Mouse (Mus musculus) left cerebral cortex, postnatal 25 days (tissue): ENCODE measurements around the gene Smap2. TPM values are rescaled to one million over a fixed set of nuclear protein-coding genes. Genes with fewer than 3 reads are reported as not detected.
A peak's percentile ranks its signal among the peaks of the same experiment; 100 is the strongest.

Experiments
- DNase-seq, 2 experiments: peaks; one replicate each; pipeline ENCODE4 v3.0.0; 2022; ENCODE audit warnings: low spot score in 2 of 2, mixed read lengths in 1 of 2
- intact Hi-C: fragments of 180-260 bp; cut with DNase I; formaldehyde crosslinking; loops from one replicate; pipeline ENCODE4 v1.15.1; 2025
- total RNA-seq, 2 experiments: library from RNA; stranded (reverse); gene quantifications; 2 replicates each; pipeline ENCODE4 v1.2.3; 2021

The Smap2 gene
- total RNA-seq, 2 experiments from 2014 or later, result 188 to 194 TPM

- no peak for DNase-seq
- intact Hi-C loops, result loop anchor here (10.0 kb wide), 1 partner anchor 211 kb away; no protein-coding TSS in a partner anchor
Observed at GRCm38 (mm10) chr4:121023941-121024340, 6.9 kb upstream of the Smap2 start.

- intact Hi-C loops, result loop anchor here (10.0 kb wide), 1 partner anchor 211 kb away; no protein-coding TSS in a partner anchor
- no peak for DNase-seq
Observed at GRCm38 (mm10) chr4:121023464-121023863, 6.4 kb upstream of the Smap2 start.

GRCm38 (mm10) chr4:121021911-121022310 is 4.9 kb upstream of the Smap2 start:
- intact Hi-C loops, result loop anchor here (10.0 kb wide), 1 partner anchor 213 kb away; no protein-coding TSS in a partner anchor
- DNase-seq, result no peak

- intact Hi-C loops, result loop anchor here (10.0 kb wide), 1 partner anchor 215 kb away; no protein-coding TSS in a partner anchor
- peak in 1 of 2 experiments; percentile 85 for DNase-seq
Observed at GRCm38 (mm10) chr4:121020040-121020790, 3.2 kb upstream of the Smap2 start.

GRCm38 (mm10) chr4:121018250-121018649 is 1.2 kb upstream of the Smap2 start:
- no peak for DNase-seq
- intact Hi-C loops, result no loop called here

- intact Hi-C loops, result no loop called here
- DNase-seq, result peak; percentile 52 to 67
Observed at GRCm38 (mm10) chr4:121016021-121016898, 787 bp downstream of the Smap2 start.

GRCm38 (mm10) chr4:121015268-121015659 is 1.8 kb downstream of the Smap2 start:
- intact Hi-C loops, result no loop called here
- DNase-seq, result no peak

- intact Hi-C loops, result no loop called here
- DNase-seq, result no peak
Observed at GRCm38 (mm10) chr4:121014594-121015267, 2.3 kb downstream of the Smap2 start.

- intact Hi-C loops, result no loop called here
- no peak for DNase-seq
Observed at GRCm38 (mm10) chr4:121010770-121011549, 6.1 kb downstream of the Smap2 start.

GRCm38 (mm10) chr4:121009151-121009550 is 7.9 kb downstream of the Smap2 start:
- peak in 1 of 2 experiments; percentile 69 for DNase-seq
- intact Hi-C loops, result no loop called here

- DNase-seq, result no peak
Observed at GRCm38 (mm10) chr4:121008071-121008745, 8.8 kb downstream of the Smap2 start.

GRCm38 (mm10) chr4:121007006-121007405 is 10.0 kb downstream of the Smap2 start:
- no peak for DNase-seq
- intact Hi-C loops, result no loop called here

More at GRCm38 (mm10) chr4:121008071-121008745, 8.8 kb downstream of the Smap2 start:
- intact Hi-C loops, result no loop called here

- intact Hi-C loops, result no loop called here
Observed at GRCm38 (mm10) chr4:121004679-121005078, 12.4 kb downstream of the Smap2 start.

GRCm38 (mm10) chr4:121003611-121004091 is 13.4 kb downstream of the Smap2 start:
- peak; percentile 27 to 56 for DNase-seq
- intact Hi-C loops, result no loop called here

More at GRCm38 (mm10) chr4:121004679-121005078, 12.4 kb downstream of the Smap2 start:
- no peak for DNase-seq

GRCm38 (mm10) chr4:121002400-121003171 is 14.5 kb downstream of the Smap2 start:
- no peak for DNase-seq
- intact Hi-C loops, result no loop called here

GRCm38 (mm10) chr4:121001659-121002058 is 15.4 kb downstream of the Smap2 start:
- no peak for DNase-seq
- intact Hi-C loops, result no loop called here

- intact Hi-C loops, result no loop called here
- no peak for DNase-seq
Observed at GRCm38 (mm10) chr4:121001042-121001441, 16.0 kb downstream of the Smap2 start.

GRCm38 (mm10) chr4:120995911-120996310 is 21.1 kb downstream of the Smap2 start:
- peak in 1 of 2 experiments; percentile 64 for DNase-seq
- intact Hi-C loops, result no loop called here
